Mouse (Mus musculus): ENCODE results near the gene Angel2.

The Angel2 gene

GRCm38 (mm10) chr1:190989437-190990082, 64.6 kb downstream of the Angel2 start:
- no peak for DNase-seq

- peak; percentile 86 to 90 for DNase-seq
Measured at GRCm38 (mm10) chr1:190995548-190995947, 70.6 kb downstream of the Angel2 start.

GRCm38 (mm10) chr1:190996346-190996877, 71.5 kb downstream of the Angel2 start:
- no peak for DNase-seq

All from cerebellum, postnatal 10 days (tissue).